8 mouse cellular contexts compared by ENCODE assay signal in the genomic region with DNA sequence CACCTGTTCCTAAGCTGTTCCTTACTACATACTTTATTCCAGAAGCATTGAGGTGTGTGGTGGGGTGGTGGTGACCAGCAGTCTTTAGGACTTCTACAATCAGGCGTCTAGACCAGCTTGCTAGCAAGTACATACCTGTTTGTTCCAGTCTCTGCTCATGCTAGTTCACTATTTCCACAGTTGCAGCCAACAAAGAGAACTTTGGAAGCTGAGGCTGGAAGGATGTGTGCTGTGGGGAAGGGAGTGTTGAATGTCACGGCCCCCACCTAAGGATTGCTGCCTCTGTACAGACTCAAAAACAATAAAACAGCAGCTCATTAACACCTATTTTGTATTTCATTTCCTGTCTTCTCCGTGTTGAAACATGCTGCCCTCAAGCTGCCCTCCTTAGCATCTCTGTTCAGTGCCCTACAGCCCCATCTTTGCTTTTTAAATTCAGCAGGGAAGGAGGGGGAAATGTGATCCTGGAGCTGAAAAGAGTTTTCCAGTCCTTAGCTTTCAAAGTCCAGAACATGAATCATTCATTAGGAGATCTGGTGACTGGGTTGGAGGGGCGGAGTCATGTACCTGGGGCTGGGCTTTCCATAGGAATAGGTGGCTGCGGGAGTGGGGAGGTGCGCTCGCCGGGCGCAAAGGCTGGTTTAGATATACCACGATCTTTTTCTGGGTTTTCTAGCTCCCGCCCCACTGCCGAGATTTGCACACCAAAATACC. TPM values are rescaled to one million over a fixed set of nuclear protein-coding genes. Genes with fewer than 3 reads are reported as not detected.
DNase-seq lines count a peak whose midpoint lies in the region; ATAC-seq lines count a peak whose summit lies in the region.

No protein-coding gene starts in this region.

- under 1% methylated on average over 12 of the region's 12 CpGs for WGBS in forebrain, embryonic 12.5 days
- WGBS in hindbrain, embryonic 13.5 days, result 2% methylated on average over 12 of the region's 12 CpGs
- 2% methylated on average over 12 of the region's 12 CpGs for WGBS in limb, embryonic 10.5 days
- WGBS in midbrain, embryonic 13.5 days, result under 1% methylated on average over 12 of the region's 12 CpGs

- ATAC-seq in forebrain, embryonic 12.5 days (ENCODE audit: low FRiP score), result peak; percentile 56; the same call in 1 of the 2 replicates
- ATAC-seq in hindbrain, embryonic 13.5 days (ENCODE audit: low FRiP score), result peak; percentile 75
- ATAC-seq in midbrain, embryonic 13.5 days, result peak; percentile 67

- H3K27me3 ChIP-seq in forebrain, embryonic 12.5 days, result no peaks in the 10 kb centered on the region
- H3K27me3 ChIP-seq in hindbrain, embryonic 13.5 days, result peaks cover 5% of the 10 kb centered on the region; the same call in 1 of the 2 replicates
- H3K27me3 ChIP-seq in limb, embryonic 10.5 days (ENCODE audit: low read depth, poor library complexity, severe bottlenecking), result no peaks in the 10 kb centered on the region
- no peaks in the 10 kb centered on the region for H3K27me3 ChIP-seq in midbrain, embryonic 13.5 days

- H3K4me1 ChIP-seq in forebrain, embryonic 12.5 days, result peaks cover 26% of the 10 kb centered on the region
- peaks cover 29% of the 10 kb centered on the region for H3K4me1 ChIP-seq in hindbrain, embryonic 13.5 days (replicated peaks)
- H3K4me1 ChIP-seq in limb, embryonic 10.5 days, result peaks cover 44% of the 10 kb centered on the region
- H3K4me1 ChIP-seq in midbrain, embryonic 13.5 days (replicated peaks), result peaks cover 23% of the 10 kb centered on the region

- no peaks in the 10 kb centered on the region for H3K9me3 ChIP-seq in forebrain, embryonic 12.5 days
- no peaks in the 10 kb centered on the region for H3K9me3 ChIP-seq in hindbrain, embryonic 13.5 days
- H3K9me3 ChIP-seq in limb, embryonic 10.5 days (replicated peaks), result no peaks in the 10 kb centered on the region
- H3K9me3 ChIP-seq in midbrain, embryonic 13.5 days, result no peaks in the 10 kb centered on the region

- H3K4me3 ChIP-seq in forebrain, embryonic 12.5 days (replicated peaks), result peak overlapping the region; percentile 37
- H3K4me3 ChIP-seq in hindbrain, embryonic 13.5 days, result peak overlapping the region; percentile 39
- H3K4me3 ChIP-seq in limb, embryonic 10.5 days, result peak overlapping the region; percentile 62
- peak overlapping the region; percentile 42 for H3K4me3 ChIP-seq in midbrain, embryonic 13.5 days (replicated peaks)

- DNase-seq in gastrocnemius, adult 18-20 months (ENCODE audit: low spot score), result peak; percentile 62
- no peak for DNase-seq in gastrocnemius, postnatal 14 days
- DNase-seq in adrenal gland, postnatal 14 days, result peak; percentile 80
- peak; percentile 66 for DNase-seq in limb, embryonic 10.5 days (ENCODE audit: low spot score)
- DNase-seq in spleen, adult 18-20 months, result no peak

- peaks cover under 1% of the 10 kb centered on the region; the same call in 1 of the 2 replicates for H3K36me3 ChIP-seq in forebrain, embryonic 12.5 days (replicated peaks)
- H3K36me3 ChIP-seq in hindbrain, embryonic 13.5 days, result peaks cover 3% of the 10 kb centered on the region
- H3K36me3 ChIP-seq in limb, embryonic 10.5 days, result peaks cover 7% of the 10 kb centered on the region
- peaks cover 7% of the 10 kb centered on the region; the same call in 1 of the 2 replicates for H3K36me3 ChIP-seq in midbrain, embryonic 13.5 days

- intact Hi-C loops in gastrocnemius, postnatal 14 days (cut with DNase I; ENCODE audit: low total_unique reads), result no loop called here

- peak overlapping the region; percentile 63 for H3K27ac ChIP-seq in forebrain, embryonic 12.5 days
- H3K27ac ChIP-seq in hindbrain, embryonic 13.5 days, result peak overlapping the region; percentile 19; the same call in 1 of the 2 replicates
- peak overlapping the region; percentile 86 for H3K27ac ChIP-seq in limb, embryonic 10.5 days
- H3K27ac ChIP-seq in midbrain, embryonic 13.5 days, result no peak overlapping the region

- H3K4me2 ChIP-seq in forebrain, embryonic 12.5 days, result peak overlapping the region; percentile 82
- H3K4me2 ChIP-seq in hindbrain, embryonic 13.5 days, result peak overlapping the region; percentile 88
- H3K4me2 ChIP-seq in midbrain, embryonic 13.5 days (replicated peaks), result peak overlapping the region; percentile 80

- peak overlapping the region; percentile 55 for H3K9ac ChIP-seq in forebrain, embryonic 12.5 days
- H3K9ac ChIP-seq in hindbrain, embryonic 13.5 days, result peak overlapping the region; percentile 73
- peak overlapping the region; percentile 56 for H3K9ac ChIP-seq in midbrain, embryonic 13.5 days (replicated peaks)

RNA-seq across cellular contexts. Expression of a gene that starts 0.8 kb away (rescaled TPM):
- 1 to 10 TPM; 2.0 to 3.1 TPM for total RNA-seq in gastrocnemius, adult 18-20 months (2021)
- 1 to 10 TPM; 4.1 to 5.2 TPM for total RNA-seq in gastrocnemius, postnatal 14 days (2021)
- 9.3 and 15.6 TPM in 2 replicates for total RNA-seq in adrenal gland, postnatal 14 days (2021)
- polyA plus RNA-seq in forebrain, embryonic 12.5 days (2016; fragmentation: Nextera tagmentation; extraction: Ambion mirVana), result 13.4 and 17.8 TPM in 2 replicates
- polyA plus RNA-seq in hindbrain, embryonic 13.5 days (2015; fragmentation: Nextera tagmentation; extraction: Ambion mirVana), result 11.5 and 12.8 TPM in 2 replicates
- polyA plus RNA-seq in limb, embryonic 10.5 days (2016; fragmentation: Nextera tagmentation; extraction: Ambion mirVana), result 10.8 and 18.2 TPM in 2 replicates
- polyA plus RNA-seq in midbrain, embryonic 13.5 days (2015; fragmentation: Nextera tagmentation; extraction: Ambion mirVana), result 9.1 and 12.2 TPM in 2 replicates

RNA-seq across cellular contexts. Expression of a gene that starts 11.2 kb away (rescaled TPM):
- 10 to 100 TPM; 12.1 to 14.4 TPM for total RNA-seq in gastrocnemius, adult 18-20 months (2021)
- total RNA-seq in gastrocnemius, postnatal 14 days (2021), result 10 to 100 TPM; 10.3 to 13.2 TPM
- total RNA-seq in adrenal gland, postnatal 14 days (2021), result 52.0 and 57.5 TPM in 2 replicates
- 185 and 201 TPM in 2 replicates for polyA plus RNA-seq in forebrain, embryonic 12.5 days (2016; fragmentation: Nextera tagmentation; extraction: Ambion mirVana)
- polyA plus RNA-seq in hindbrain, embryonic 13.5 days (2015; fragmentation: Nextera tagmentation; extraction: Ambion mirVana), result 149 and 151 TPM in 2 replicates
- 290 and 304 TPM in 2 replicates for polyA plus RNA-seq in limb, embryonic 10.5 days (2016; fragmentation: Nextera tagmentation; extraction: Ambion mirVana)
- 152 and 154 TPM in 2 replicates for polyA plus RNA-seq in midbrain, embryonic 13.5 days (2015; fragmentation: Nextera tagmentation; extraction: Ambion mirVana)

RNA-seq across cellular contexts. Expression of a gene that starts 20.0 kb away (rescaled TPM):
- total RNA-seq in gastrocnemius, adult 18-20 months (2021), result under 1 TPM; 0.17 to 0.21 TPM
- total RNA-seq in gastrocnemius, postnatal 14 days (2021), result 1 to 10 TPM; 1.8 to 4.0 TPM
- total RNA-seq in adrenal gland, postnatal 14 days (2021), result 9.0 and 10.4 TPM in 2 replicates
- polyA plus RNA-seq in forebrain, embryonic 12.5 days (2016; fragmentation: Nextera tagmentation; extraction: Ambion mirVana), result 22.9 and 24.3 TPM in 2 replicates
- 84.0 and 88.7 TPM in 2 replicates for polyA plus RNA-seq in hindbrain, embryonic 13.5 days (2015; fragmentation: Nextera tagmentation; extraction: Ambion mirVana)
- 3.6 and 3.9 TPM in 2 replicates for polyA plus RNA-seq in limb, embryonic 10.5 days (2016; fragmentation: Nextera tagmentation; extraction: Ambion mirVana)
- 68.3 and 72.0 TPM in 2 replicates for polyA plus RNA-seq in midbrain, embryonic 13.5 days (2015; fragmentation: Nextera tagmentation; extraction: Ambion mirVana)

RNA-seq across cellular contexts. Expression of a gene that starts 56.6 kb away (rescaled TPM):
- 10 to 100 TPM; 57.4 to 58.2 TPM for total RNA-seq in gastrocnemius, adult 18-20 months (2021)
- 10 to 100 TPM; 44.4 to 44.7 TPM for total RNA-seq in gastrocnemius, postnatal 14 days (2021)
- total RNA-seq in adrenal gland, postnatal 14 days (2021), result 31.8 and 40.8 TPM in 2 replicates
- polyA plus RNA-seq in forebrain, embryonic 12.5 days (2016; fragmentation: Nextera tagmentation; extraction: Ambion mirVana), result 14.0 and 15.5 TPM in 2 replicates
- 11.0 and 13.6 TPM in 2 replicates for polyA plus RNA-seq in hindbrain, embryonic 13.5 days (2015; fragmentation: Nextera tagmentation; extraction: Ambion mirVana)
- polyA plus RNA-seq in limb, embryonic 10.5 days (2016; fragmentation: Nextera tagmentation; extraction: Ambion mirVana), result 18.6 and 19.2 TPM in 2 replicates
- polyA plus RNA-seq in midbrain, embryonic 13.5 days (2015; fragmentation: Nextera tagmentation; extraction: Ambion mirVana), result 10.2 and 11.4 TPM in 2 replicates

RNA-seq across cellular contexts. Expression of a gene that starts 58.5 kb away (rescaled TPM):
- total RNA-seq in gastrocnemius, adult 18-20 months (2021), result 10 to 100 TPM; 27.8 to 31.6 TPM
- 10 to 100 TPM; 26.4 to 27.7 TPM for total RNA-seq in gastrocnemius, postnatal 14 days (2021)
- total RNA-seq in adrenal gland, postnatal 14 days (2021), result 33.1 and 33.2 TPM in 2 replicates
- polyA plus RNA-seq in forebrain, embryonic 12.5 days (2016; fragmentation: Nextera tagmentation; extraction: Ambion mirVana), result 72.2 and 77.9 TPM in 2 replicates
- polyA plus RNA-seq in hindbrain, embryonic 13.5 days (2015; fragmentation: Nextera tagmentation; extraction: Ambion mirVana), result 64.0 and 65.6 TPM in 2 replicates
- polyA plus RNA-seq in limb, embryonic 10.5 days (2016; fragmentation: Nextera tagmentation; extraction: Ambion mirVana), result 74.2 and 76.5 TPM in 2 replicates
- 67.7 and 70.4 TPM in 2 replicates for polyA plus RNA-seq in midbrain, embryonic 13.5 days (2015; fragmentation: Nextera tagmentation; extraction: Ambion mirVana)

Comparison
In these comparisons a context has a peak if more than half of its experiments do, and no peak if none do; other contexts are left out.
1. DNase-seq: peak in gastrocnemius, adult 18-20 months (single experiment), adrenal gland, postnatal 14 days (single experiment) and limb, embryonic 10.5 days (single experiment); none in gastrocnemius, postnatal 14 days (single experiment) and spleen, adult 18-20 months (0 of 2).
2. Peak in every context shown above with its lines, with median percentiles within 50 percentile points of each other: ATAC-seq, H3K4me2 ChIP-seq, H3K4me3 ChIP-seq and H3K9ac ChIP-seq.